Mouse (Mus musculus) left cerebral cortex, postnatal 14 days (tissue): ENCODE data around the gene Arrdc2. TPM values are rescaled to one million over a fixed set of nuclear protein-coding genes. Genes with fewer than 3 reads are reported as not detected.

Source experiments
- DNase-seq, 2 experiments: peaks; one replicate each; pipeline ENCODE4 v3.0.0; 2021 to 2022; ENCODE audit warnings: low spot score in 2 of 2, mixed read lengths in 1 of 2
- intact Hi-C: fragments of 180-260 bp; cut with DNase I; formaldehyde crosslinking; loops from one replicate; pipeline ENCODE4 v1.15.1; 2025
- total RNA-seq, 2 experiments: library from RNA; stranded (reverse); gene quantifications; 2 replicates each; pipeline ENCODE4 v1.2.3; 2021

The Arrdc2 gene
- total RNA-seq, 2 experiments from 2014 or later = 10.2 to 17.2 TPM

DNA sequence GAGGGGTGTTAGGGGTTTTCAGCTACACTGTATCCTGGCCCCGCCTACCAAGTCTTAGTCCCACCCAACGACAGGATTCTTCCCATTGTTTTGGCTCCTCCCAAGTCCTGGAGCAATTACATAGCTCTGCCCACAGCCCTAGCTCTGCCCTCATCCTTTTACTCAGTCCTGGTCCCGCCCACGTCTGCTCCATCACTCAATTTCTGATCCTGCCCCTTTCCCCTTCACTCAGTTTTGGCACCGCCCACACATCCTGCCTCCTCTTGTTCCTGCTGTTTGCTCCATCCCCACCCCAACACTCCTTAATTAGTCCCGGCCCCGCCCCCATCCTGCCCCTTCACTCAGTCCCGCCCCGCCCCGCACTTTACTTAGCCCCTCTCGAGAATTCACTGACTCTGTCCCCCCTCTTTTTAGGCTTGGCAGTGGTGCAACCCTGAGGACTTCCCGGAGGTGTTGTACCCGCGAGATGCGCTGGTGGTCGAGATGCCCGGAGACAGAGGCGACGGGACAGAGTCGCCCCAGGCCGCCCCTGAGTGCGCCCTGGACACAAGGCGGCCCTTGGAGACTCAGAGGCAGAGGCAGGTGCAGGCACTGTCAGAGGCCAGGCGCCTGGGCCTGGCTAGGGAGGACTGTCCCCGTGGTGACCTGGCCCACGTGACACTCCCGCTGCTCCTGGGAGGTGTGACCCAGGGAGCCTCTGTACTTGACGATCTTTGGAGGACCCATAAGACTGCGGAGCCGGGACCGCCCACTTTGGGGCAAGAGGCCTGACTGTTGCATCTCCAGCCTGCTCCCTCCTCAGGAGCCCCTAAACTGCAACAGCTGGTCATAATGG lies 19.2 kb downstream of the Arrdc2 start:
- no peak for DNase-seq
- intact Hi-C loops = no loop called here

DNA sequence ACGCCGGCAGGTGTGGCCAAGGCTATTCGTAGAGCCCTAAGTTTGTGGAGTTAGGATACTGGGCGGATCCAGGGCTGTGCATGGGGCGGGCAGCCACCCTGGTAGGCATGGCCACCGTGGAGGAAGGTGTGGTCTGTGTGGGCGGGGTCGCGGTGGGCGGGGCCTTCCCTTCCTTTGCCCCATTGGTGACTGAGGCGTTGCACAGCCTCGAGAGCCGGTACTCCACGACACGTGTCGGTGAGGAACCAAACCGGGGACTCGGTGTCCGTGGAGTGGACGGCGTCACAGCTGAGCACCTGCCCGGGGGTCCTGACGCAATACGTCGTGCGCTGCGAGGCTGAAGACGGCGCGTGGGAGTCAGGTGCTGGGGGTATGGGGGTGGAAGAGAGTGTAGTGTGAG lies 22.8 kb downstream of the Arrdc2 start:
- no peak for DNase-seq
- intact Hi-C loops = no loop called here

DNA sequence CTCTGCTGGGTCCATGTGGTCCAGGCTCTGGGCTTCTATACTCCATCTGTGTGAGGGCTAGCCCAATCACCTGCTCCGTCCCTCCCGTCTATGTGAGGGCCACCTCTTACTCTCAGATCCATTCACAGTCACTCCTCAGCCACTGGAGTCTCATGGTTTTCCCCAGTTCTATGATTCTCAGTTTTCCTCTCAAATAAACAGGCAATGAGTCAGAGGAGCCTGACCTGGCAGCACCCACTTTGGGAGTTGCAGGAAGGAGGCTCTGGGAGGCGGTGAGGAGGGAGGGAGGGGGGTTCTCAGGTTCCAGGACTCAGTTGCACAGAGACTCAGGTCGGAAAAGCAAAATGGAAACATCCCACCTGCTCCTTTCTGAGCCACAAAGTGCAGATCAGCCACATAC lies 26.6 kb downstream of the Arrdc2 start:
- no peak for DNase-seq
- intact Hi-C loops = no loop called here

DNA sequence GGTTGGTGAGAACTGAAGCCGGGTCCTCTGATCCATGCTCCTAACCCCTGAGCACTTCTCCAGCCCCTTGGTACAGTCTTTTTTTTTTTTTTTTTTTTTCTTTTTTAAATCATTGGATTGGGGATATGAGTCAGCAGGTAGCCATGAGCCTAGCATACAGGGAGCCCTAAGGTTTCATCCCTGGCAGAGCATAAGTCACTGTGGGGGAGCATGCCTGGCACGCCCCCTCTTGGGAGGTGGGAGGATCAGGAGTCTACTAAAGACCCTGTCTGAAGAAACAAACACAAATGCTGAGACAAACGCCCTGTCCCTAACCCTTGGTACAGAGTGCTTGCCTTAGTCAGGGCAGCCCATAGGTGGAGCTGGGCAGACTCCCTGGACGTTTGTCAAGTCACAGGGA lies 27.5 kb downstream of the Arrdc2 start:
- intact Hi-C loops = no loop called here
- no peak for DNase-seq

DNA sequence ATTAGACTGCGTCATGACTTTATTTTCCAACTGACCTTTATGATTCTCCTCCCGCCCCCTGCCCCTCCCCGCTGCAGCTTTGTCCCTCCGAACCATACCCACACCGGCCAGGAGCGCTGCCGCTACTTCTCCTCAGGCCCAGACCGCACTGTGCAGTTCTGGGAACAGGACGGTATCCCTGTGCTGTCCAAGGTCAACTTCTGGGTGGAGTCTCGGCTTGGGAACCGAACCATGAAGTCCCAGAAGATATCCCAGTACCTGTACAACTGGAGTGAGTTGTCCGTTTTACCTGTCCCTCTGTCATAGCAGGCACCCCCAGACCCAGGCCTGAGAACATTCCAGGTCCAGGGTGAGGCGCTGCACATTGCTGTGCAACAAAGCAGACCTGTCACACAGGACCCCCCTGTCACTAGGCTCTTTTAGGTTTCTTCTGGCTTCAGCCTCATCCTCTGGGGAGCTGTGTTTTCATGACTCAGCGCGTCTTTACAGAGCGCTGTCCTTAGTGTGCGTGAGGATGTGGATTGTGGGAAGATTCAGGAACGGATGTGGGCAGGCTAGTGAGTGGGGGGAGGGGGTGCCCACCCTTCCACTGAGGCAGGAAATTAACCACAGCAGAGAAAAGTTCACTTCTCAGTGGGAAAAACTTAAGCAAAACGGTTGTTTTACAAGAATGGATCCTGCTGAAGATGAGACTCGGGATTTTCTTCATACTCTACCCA lies 28.4 kb downstream of the Arrdc2 start:
- intact Hi-C loops = no loop called here
- DNase-seq = no peak

DNA sequence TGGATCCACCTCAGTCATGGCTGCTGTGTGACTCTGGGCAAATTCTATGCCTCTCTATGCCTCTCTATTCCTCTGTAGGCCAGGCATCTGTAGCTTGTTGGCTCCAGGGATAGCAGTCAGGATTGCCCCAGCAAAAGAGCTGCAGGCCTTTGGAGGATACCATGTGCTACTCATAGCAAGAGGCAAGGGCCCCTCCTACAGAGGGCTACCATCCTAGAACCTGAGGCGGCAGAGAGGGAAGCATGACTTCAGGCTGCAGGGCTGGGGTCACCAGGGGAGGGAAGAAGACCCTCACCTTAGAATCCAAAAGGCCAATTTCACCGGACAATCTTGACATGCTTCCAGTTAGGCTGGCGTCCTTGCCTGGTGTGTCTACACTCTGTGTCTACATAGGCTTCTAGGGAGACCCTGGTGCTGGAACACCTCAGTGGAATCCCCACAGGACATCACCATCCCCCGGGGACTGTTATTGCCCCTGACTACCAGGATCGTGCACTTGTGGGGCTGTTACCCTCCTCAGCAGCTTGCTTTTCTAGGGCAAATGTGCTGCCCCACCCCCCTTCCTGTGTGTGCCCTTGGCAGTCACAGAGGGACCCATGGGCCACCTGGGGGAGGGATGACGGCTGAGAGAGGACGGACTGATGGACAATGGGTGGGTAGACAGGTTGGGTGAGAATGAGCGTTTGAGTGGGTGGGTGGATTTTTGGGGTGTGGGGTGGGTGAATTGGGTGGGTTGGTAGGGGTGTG lies 30.4 kb downstream of the Arrdc2 start:
- DNase-seq = no peak
- intact Hi-C loops = no loop called here

DNA sequence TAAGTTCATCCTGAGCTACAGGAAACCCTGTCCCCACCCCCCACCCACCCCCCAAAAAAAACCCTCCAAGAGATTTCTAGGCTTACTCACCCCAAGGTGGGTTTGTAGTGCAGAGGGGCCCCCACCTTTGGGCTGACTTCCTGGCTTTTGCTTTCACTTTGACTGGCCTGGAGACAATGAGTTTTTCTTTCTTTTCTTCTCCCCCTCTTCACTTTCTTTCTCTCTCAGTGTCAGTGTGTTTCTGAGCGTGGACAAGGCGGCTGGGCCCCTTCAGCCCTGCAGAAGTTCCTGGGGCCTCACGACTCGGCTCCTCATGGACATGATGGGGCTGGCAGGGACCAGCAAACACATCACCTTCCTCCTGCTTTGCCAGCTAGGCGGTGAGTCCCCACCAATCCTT lies 31.3 kb downstream of the Arrdc2 start, which contains the start of gene Il12rb1:
TSS of gene Il12rb1 (plus strand) at position 211 of the 400 bp plus-strand sequence.
- intact Hi-C loops = no loop called here
- DNase-seq = no peak

DNA sequence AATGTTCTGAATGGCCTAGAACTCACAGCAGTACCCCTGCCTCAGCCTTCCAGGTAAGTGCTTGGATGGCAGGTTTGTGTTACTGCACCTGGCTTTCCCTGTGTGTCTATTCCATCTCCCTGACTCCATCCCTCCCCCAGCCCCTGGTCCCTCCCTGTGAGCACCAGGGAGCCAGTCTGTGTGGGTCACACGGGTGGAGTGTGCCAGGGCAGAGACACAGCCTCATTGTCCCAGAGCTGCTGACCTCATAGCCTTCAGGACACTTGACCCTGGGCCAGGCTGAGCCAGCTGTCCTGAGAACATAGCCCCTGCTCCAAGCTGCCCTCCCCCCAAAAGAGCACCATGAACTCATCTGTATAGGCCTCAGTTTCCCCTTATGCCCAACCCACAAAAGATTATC lies 32.2 kb downstream of the Arrdc2 start:
- intact Hi-C loops = no loop called here
- no peak for DNase-seq

DNA sequence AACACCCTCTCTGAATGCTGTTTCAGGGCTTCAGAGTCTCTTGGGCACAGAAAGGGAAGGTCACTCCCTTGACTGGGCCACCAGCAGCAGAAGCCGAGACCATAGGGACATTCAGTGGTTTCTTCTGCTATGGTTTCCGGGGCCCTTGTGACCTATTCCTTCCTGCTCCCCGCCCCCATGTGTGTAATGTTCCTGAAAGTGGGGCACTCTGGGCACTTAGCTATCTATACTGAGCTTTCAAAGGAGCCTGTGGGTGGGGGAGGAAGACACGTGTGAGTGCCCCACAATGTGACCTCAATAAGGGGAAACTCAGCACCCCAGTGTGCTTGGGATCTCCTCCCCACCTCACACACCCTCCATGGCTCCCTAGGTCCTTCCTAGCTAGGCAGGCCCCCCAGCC lies 33.0 kb downstream of the Arrdc2 start:
- intact Hi-C loops = no loop called here

DNA sequence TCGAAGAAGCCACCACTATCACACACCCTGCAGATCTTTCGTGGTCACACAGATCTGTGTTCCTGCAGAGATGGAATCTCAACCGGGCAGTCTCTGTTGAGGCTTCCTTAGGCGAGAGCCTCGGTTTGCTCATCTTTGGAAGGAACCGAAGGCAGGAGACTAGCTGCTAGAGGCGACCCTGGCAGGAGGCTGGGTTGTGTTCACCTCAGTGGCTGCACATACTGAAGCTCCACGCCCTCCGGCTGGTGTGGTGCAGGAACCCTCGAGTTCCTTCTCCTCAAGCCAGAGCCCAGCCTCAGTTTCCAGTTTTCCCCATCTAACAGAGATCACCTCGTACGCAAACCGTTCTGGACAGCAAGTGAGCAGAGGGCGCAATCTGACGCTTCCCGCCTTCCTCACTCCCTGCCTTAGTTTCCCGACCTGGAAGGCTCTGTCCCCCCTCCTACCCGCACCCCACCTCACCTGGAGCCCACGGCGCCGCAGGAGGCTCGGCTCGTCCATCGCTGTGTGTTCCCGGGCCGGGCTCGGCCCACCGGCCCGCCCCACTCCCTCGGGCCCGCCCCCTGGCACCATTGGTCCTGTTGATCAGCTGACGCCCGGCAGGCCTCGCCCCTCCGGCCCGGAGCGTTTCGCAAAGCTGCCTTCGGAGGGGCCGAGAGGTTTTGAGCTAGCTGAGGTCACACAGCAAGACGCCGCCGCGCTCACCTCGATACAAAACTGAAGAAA lies 34.9 kb downstream of the Arrdc2 start, which contains the start of gene Mast3:
TSS of gene Mast3 (minus strand) at position 574 of the 726 bp plus-strand sequence.
- intact Hi-C loops = no loop called here
- DNase-seq = peak; percentile 70 to 82

More for the DNA sequence above, 33.0 kb downstream of the Arrdc2 start:
- DNase-seq = no peak

DNA sequence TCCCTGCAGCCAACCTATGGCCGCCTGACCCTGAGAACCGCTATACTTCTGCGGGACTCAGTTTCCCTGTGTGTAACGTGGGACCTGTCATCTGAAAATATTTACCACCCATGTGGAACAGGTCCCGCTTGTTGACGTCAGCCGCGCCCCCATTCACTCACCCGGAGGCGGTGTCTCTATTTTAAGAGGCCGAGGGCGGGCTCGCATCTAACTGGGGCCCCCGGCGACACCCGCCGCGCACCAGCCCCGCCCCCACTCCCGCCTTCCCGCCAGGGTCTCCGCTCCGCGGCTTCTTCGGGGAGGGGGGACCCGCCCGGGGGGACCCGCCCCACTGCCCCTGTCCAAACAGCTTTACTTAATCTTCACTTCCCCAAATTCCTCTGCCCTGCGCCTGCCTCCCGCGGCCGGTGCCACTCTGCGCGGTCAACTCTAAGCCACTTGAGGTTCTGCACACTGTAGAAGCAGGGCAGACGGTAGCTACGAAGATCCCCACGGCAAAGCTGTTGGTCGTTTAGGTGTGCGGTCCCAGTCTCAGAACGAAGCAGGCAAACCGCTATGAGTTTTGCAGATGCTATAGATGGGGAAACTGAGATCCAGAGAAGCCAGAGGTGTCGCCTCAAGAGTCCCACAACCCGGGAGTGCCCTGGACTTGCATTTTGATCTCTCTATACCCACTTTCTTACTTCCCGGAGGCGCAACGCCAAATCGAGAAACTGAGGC lies 35.6 kb downstream of the Arrdc2 start:
- peak in 1 of 2 experiments; percentile 75 for DNase-seq
- intact Hi-C loops = no loop called here

DNA sequence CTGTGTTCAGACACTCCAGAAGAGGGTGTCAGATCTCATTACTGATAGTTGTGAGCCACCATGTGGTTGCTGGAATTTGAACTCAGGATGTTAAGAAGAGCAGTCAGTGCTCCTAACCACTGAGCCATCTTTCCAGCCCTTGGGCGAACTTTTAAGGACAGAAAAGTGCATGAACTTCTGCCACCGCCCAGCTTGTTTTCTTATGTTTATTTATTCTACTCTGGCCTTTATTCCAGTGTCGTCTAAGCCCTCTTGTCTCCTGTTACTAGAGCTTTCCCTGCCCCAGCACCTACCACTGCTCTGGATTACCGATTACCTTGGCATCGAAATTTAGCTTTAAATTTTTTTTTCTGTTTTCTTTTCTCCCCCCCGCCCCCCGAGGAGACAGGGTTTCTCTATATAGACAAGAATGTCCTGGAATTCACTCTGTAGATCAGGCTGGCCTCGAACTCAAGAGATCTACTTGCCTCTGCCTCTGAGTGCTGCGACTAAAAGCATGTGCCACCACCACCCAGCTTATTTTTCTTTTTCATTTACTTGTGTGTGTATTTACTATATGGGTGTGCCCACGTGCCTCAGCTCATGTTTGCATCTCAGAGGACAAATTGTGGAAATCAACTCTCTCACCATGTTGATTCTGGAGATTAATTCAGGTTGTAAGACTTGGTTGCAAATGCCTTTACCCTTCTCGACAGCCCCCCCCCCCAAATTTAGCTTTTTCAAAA lies 36.6 kb downstream of the Arrdc2 start:
- intact Hi-C loops = no loop called here
- no peak for DNase-seq

DNA sequence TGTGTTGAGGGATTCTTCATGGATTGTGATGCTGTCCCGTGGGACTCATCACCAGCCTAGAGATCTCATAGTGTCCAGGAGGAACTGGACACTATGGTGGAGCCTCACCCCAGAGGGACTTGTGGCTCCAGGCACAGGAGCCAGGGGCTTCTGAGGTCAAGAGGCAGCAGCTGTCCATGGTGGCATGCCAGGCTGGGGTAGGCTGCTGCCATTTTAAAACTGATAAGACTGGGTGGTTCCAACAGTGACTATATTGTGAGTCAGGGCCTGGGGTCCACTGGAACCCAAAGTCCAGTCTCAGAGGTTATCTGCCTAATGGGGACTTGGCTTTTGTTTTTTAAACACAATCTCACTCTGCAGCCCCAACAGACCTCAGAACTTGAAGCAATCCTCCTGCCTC lies 37.7 kb downstream of the Arrdc2 start:
- intact Hi-C loops = no loop called here
- DNase-seq = no peak

DNA sequence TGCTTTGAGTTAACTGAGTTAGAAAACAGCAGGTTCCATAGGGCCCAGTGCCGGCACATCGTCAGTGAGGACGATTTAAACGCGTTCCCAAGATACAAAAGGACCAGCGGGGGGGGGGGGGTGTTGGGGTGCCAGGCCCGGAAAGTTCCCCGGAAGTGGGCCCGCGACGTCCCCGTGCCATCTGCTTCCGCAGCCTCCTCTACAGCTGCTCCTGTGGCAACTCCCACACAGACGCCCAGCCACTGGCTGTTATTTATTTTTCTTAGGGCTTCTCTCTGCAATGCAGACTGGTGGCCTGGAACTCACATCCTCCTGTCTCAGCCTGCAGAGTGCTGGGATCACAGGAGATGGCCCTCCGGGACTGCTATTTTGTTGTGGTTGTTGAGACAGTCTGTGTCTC lies 38.4 kb downstream of the Arrdc2 start:
- intact Hi-C loops = no loop called here
- peak; percentile 77 to 79 for DNase-seq

DNA sequence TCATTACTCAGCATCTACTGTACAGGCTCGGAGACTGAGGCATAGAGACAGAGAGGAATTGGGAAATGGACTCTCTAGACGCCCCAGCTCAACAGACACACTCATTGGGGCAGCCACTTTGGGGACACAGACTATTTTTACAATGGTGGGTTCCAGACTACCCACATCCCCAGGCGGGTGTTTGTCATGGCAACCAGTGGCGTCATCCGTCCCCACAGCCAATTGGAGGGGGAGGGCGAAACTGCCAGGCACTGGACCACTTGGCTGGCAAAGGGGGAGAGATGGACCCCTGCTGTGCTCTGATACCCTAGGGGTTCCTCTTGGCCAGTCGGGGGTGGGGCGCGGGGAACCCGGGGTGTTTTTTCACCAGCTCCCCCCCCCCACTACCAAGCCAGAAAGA lies 38.9 kb downstream of the Arrdc2 start:
- DNase-seq = peak; percentile 70 to 76
- intact Hi-C loops = no loop called here

DNA sequence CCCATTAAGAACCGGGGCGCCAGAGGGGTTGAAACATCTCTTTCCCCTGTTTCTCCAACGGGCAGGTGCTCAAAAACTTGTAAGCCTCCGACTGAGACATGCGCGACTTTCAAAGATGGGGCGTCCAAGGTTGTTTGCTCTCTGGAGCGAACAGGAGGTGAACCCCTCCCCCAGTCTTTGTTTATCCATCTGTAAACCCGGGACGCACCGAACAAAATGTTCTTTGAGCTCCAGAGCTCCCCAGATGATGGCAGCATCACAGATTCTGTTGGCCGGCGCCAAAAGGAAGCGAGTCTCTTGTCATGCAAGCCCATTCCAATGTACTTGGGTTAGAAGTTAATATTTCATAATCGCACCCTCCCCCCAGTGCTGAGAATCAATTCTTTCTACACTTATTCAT lies 41.2 kb downstream of the Arrdc2 start:
- DNase-seq = peak in 1 of 2 experiments; percentile 83
- intact Hi-C loops = no loop called here

DNA sequence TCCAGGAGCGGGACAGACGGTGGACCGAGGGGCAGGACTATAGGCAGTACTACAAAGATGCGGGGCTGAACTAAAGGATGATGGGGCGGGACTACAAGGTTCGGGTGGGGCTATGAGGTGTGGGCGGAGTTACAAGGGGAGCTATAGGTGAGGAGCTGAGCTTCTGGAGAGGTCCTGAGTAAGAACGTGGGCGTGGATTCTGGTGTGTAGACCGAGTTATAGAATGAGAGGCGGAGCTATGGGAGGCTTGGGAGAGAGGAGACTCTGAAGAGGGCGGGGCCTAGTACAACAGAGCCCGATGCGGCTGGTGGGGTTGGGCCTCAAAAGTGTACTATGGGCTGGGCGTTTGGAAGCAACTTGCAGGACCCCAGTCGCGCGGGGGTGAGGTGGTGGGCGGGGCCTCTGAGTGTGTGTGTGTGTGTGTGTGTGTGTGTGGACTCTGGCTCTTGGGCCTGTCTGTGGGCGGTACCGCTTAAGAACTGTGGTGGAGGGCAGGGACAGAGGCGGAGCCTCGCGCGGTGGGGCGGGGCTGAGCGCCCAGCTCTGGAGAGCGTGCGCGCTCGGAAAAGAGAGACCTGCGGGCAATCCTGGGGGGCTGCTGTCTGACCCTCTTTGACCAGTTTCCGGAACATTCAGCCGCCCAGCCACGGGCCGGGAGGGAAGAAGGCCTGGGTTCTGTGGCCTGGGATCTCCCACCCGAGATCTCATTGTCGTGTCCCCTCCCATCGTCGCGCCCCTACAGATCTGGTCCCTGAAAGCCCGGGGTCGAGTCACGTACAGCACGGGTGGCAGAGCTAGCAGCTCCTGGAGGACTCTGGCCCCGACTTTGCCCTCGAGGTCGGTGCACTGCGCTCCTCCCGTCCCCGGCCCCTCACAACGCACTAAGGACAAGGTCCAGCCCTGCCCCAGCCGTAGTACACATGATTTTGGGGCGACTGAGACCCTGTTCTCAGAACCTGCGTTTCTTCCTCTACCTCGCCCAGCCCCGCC lies 42.1 kb downstream of the Arrdc2 start:
- DNase-seq = peak; percentile 88 to 92
- intact Hi-C loops = no loop called here
